Mouse (Mus musculus): Measurements from ENCODE around the gene Atg2a.
A peak's percentile ranks its signal among the peaks of the same experiment; 100 is the strongest.

DNA sequence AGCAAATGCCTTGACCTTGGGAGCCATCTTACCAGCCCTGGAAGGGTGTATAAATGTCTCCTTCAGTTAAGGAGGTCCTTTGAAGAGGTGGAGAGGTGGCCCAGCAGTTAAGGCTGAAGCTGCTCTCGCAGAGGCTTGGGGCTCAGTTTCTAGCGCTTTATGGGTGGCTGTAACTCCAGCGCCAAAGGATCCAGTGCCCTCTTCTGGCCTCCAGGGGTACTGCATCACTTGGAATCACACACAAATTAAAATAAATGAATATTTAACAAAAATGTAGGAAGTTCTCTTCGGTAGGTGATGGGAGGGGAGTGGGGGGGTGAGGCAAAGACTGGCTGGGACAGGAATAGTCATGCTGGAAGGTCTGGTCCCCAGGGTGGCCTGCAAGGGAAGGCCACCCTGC is 19.5 kb downstream of the Atg2a start:
- TF ChIP-seq CTCF (IDR thresholded peaks at IDR 0.05; ENCODE audit: low read depth) = peak; percentile 28; the same call in 1 of the 2 replicates
- no peak for TF ChIP-seq EP300 (IDR thresholded peaks at IDR 0.05; ENCODE audit: low read depth)

Data from heart, postnatal 0 days (tissue).